In the genomic region with DNA sequence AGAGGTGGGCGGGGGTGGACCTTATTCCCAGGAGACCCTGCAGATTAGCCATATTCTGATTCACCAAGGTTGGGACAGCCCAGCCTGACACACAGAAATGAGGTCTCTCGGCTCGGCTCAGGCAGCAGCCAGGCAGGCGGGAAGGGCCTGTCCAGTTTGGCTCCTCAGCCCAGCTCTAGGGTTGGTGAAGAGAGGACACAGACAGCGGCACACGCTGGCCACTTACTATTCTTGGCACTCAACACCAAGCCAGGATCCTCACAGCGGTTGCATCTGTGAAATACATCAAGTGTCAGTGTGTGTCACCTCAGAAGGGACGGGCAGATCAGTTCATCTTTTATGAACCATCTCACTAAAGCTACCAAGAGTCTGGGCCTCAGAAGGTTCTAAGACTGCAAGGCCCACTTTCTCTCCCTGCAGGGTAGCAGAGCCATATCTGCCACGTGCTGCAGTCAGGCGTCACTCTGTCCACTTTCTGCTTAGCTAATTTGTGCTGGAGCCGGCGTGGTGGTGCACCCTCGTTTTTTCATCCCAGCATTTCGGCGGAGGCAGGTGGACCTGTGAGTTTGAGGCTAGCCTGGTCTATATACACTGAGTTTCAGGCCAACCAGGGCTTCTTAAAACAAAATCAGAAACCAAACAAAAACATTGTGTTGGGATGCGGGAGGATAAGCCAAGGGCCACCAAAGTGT, we compare ENCODE assay signal across 8 mouse cellular contexts. TPM values are rescaled to one million over a fixed set of nuclear protein-coding genes. Genes with fewer than 3 reads are reported as not detected.
DNase-seq lines count a peak whose midpoint lies in the region; ATAC-seq and TF ChIP-seq lines count a peak whose summit lies in the region.

No protein-coding gene starts in this region.

- H3K36me3 ChIP-seq in embryonic facial prominence, embryonic 14.5 days (ENCODE audit: control insufficient read depth, insufficient read depth, low read length), result peaks cover 16% of the 10 kb centered on the region
- peaks cover 23% of the 10 kb centered on the region for H3K36me3 ChIP-seq in midbrain, embryonic 10.5 days

- DNase-seq in left cerebral cortex, adult 2 months (ENCODE audit: extremely low spot score in 1 of 2, low spot score in 2 of 2), result no peak
- no peak for DNase-seq in left cerebral cortex, adult 11 months (ENCODE audit: low spot score)
- DNase-seq in embryonic facial prominence, embryonic 14.5 days (ENCODE audit: low spot score), result no peak
- peak; percentile 38 for DNase-seq in heart, postnatal 4 days
- DNase-seq in midbrain, embryonic 10.5 days (ENCODE audit: low spot score), result no peak
- DNase-seq in urinary bladder, adult 2 months (ENCODE audit: low spot score), result no peak
- DNase-seq in right cerebral cortex, postnatal 25 days, result no peak

- H3K27ac ChIP-seq in left cerebral cortex, adult 2 months, result peak overlapping the region; percentile 98
- H3K27ac ChIP-seq in embryonic facial prominence, embryonic 14.5 days (replicated peaks; ENCODE audit: low read depth, low read length), result peak overlapping the region; percentile 96
- peak overlapping the region; percentile 98 for H3K27ac ChIP-seq in midbrain, embryonic 10.5 days (replicated peaks)

- H3K4me3 ChIP-seq in left cerebral cortex, adult 2 months, result peak overlapping the region; percentile 44
- peak overlapping the region; percentile 45 for H3K4me3 ChIP-seq in embryonic facial prominence, embryonic 14.5 days (ENCODE audit: low read depth, low read length)
- H3K4me3 ChIP-seq in midbrain, embryonic 10.5 days, result peak overlapping the region; percentile 60

- intact Hi-C loops in left cerebral cortex, adult 2 months (cut with DNase I), result no loop called here

- ATAC-seq in embryonic facial prominence, embryonic 14.5 days (ENCODE audit: low read depth), result no peak
- no peak for ATAC-seq in frontal cortex, adult (ENCODE audit: low TSS enrichment)

- no peaks in the 10 kb centered on the region for H3K27me3 ChIP-seq in embryonic facial prominence, embryonic 14.5 days (replicated peaks; ENCODE audit: control insufficient read depth, insufficient read depth, low read length)
- peaks cover 14% of the 10 kb centered on the region; the same call in 1 of the 2 replicates for H3K27me3 ChIP-seq in midbrain, embryonic 10.5 days (ENCODE audit: low read depth, poor library complexity, severe bottlenecking)

- peak overlapping the region; percentile 72 for H3K4me2 ChIP-seq in embryonic facial prominence, embryonic 14.5 days (ENCODE audit: low read depth, low read length)

- peaks cover 31% of the 10 kb centered on the region for H3K4me1 ChIP-seq in embryonic facial prominence, embryonic 14.5 days (ENCODE audit: control insufficient read depth, insufficient read depth, low read length)
- H3K4me1 ChIP-seq in midbrain, embryonic 10.5 days, result peaks cover 48% of the 10 kb centered on the region

- WGBS in embryonic facial prominence, embryonic 14.5 days, result 75% methylated on average over 16 of the region's 16 CpGs
- 72% methylated on average over 16 of the region's 16 CpGs for WGBS in midbrain, embryonic 10.5 days

- no peak for TF ChIP-seq CTCF in left cerebral cortex, adult 2 months (IDR thresholded peaks at IDR 0.05)

- H3K9ac ChIP-seq in embryonic facial prominence, embryonic 14.5 days (ENCODE audit: low read depth, low read length), result peak overlapping the region; percentile 73

- H3K9me3 ChIP-seq in embryonic facial prominence, embryonic 14.5 days (ENCODE audit: control insufficient read depth, low read length), result no peaks in the 10 kb centered on the region
- H3K9me3 ChIP-seq in midbrain, embryonic 10.5 days (replicated peaks), result peaks cover 4% of the 10 kb centered on the region; the same call in 1 of the 2 replicates

RNA-seq across cellular contexts. Expression of a gene that starts 50.4 kb away (rescaled TPM):
- 10 to 100 TPM; 18.3 to 21.7 TPM for total RNA-seq in left cerebral cortex, adult 2 months (2021)
- polyA plus RNA-seq in embryonic facial prominence, embryonic 14.5 days (2014; fragmentation: Nextera tagmentation; extraction: Ambion mirVana), result 31.0 and 36.9 TPM in 2 replicates
- total RNA-seq in heart, postnatal 4 days (2021), result 10 to 100 TPM; 18.0 to 20.2 TPM
- polyA plus RNA-seq in midbrain, embryonic 10.5 days (2016; fragmentation: Nextera tagmentation; extraction: Ambion mirVana), result 47.8 and 52.7 TPM in 2 replicates
- 23.8 and 26.2 TPM in 2 replicates for polyA plus RNA-seq in urinary bladder, adult 2 months (2012; rRNA removed)

RNA-seq across cellular contexts. Expression of a gene that starts 50.4 kb away (rescaled TPM):
- 1 to 10 TPM in 1 of 2 experiments, under 1 TPM in 1; 0.70 to 1.1 TPM for total RNA-seq in left cerebral cortex, adult 2 months (2021)
- polyA plus RNA-seq in embryonic facial prominence, embryonic 14.5 days (2014; fragmentation: Nextera tagmentation; extraction: Ambion mirVana), result 0.51 TPM in 1 of 2 replicates, not detected in the other
- under 1 TPM in 1 of 2 experiments, not detected in 1; 0.52 TPM for total RNA-seq in heart, postnatal 4 days (2021)
- polyA plus RNA-seq in midbrain, embryonic 10.5 days (2016; fragmentation: Nextera tagmentation; extraction: Ambion mirVana), result 0.22 and 0.36 TPM in 2 replicates
- polyA plus RNA-seq in urinary bladder, adult 2 months (2012; rRNA removed), result 0.04 and 0.07 TPM in 2 replicates

RNA-seq across cellular contexts. Expression of a gene that starts 57.5 kb away (rescaled TPM):
- 10 to 100 TPM; 87.2 to 91.9 TPM for total RNA-seq in left cerebral cortex, adult 2 months (2021)
- 43.7 and 44.7 TPM in 2 replicates for polyA plus RNA-seq in embryonic facial prominence, embryonic 14.5 days (2014; fragmentation: Nextera tagmentation; extraction: Ambion mirVana)
- total RNA-seq in heart, postnatal 4 days (2021), result 10 to 100 TPM; 74.4 to 75.9 TPM
- 27.7 and 28.0 TPM in 2 replicates for polyA plus RNA-seq in midbrain, embryonic 10.5 days (2016; fragmentation: Nextera tagmentation; extraction: Ambion mirVana)
- 22.8 and 23.3 TPM in 2 replicates for polyA plus RNA-seq in urinary bladder, adult 2 months (2012; rRNA removed)
